Mouse (Mus musculus) forebrain, embryonic 14.5 days (tissue): ENCODE results near the gene Cbs. TPM values are rescaled to one million over a fixed set of nuclear protein-coding genes. Genes with fewer than 3 reads are reported as not detected.

Experiments used
- ATAC-seq: fragments of 200-750 bp; cut with Nextera tagmentation; 2 replicates; pipeline ENCODE4 v1.8.0; 2017; ENCODE audit warnings: mild to moderate bottlenecking, moderate library complexity
- DNase-seq: peaks from one replicate; pipeline ENCODE4 v3.0.0-alpha.2; 2015; ENCODE audit warnings: low spot score
- H3K27ac ChIP-seq: fragments of 300-500 bp; sonication (generic); 2 replicates; pipeline ENCODE4 v1.5.1; 2014; ENCODE audit warnings: low read depth, mild to moderate bottlenecking, control low read depth, low read length, moderate library complexity
- H3K27me3 ChIP-seq: fragments of 300-500 bp; sonication (generic); replicated peaks from 2 replicates; pipeline ENCODE4 v1.6.1; 2014; ENCODE audit warnings: low read length, control low read depth, mixed read lengths; ENCODE audit not compliant: control insufficient read depth, insufficient read depth
- H3K36me3 ChIP-seq: fragments of 300-500 bp; sonication (generic); 2 replicates; pipeline ENCODE4 v1.6.1; 2014; ENCODE audit warnings: low read length, control low read depth; ENCODE audit not compliant: control insufficient read depth, insufficient read depth
- H3K4me1 ChIP-seq: fragments of 300-500 bp; sonication (generic); 2 replicates; pipeline ENCODE4 v1.6.1; 2014; ENCODE audit warnings: antibody characterized with exemption, low read length, control low read depth; ENCODE audit not compliant: control insufficient read depth, insufficient read depth
- H3K4me2 ChIP-seq: fragments of 300-500 bp; sonication (generic); 2 replicates; pipeline ENCODE4 v1.6.1; 2014; ENCODE audit warnings: mild to moderate bottlenecking, control low read depth, low read length
- H3K4me3 ChIP-seq: fragments of 300-500 bp; sonication (generic); 2 replicates; pipeline ENCODE4 v1.5.1; 2014; ENCODE audit warnings: low read depth, low read length, control low read depth
- H3K9ac ChIP-seq: fragments of 300-500 bp; sonication (generic); 2 replicates; pipeline ENCODE4 v1.6.1; 2014; ENCODE audit warnings: mild to moderate bottlenecking, low read length, control low read depth, moderate library complexity
- H3K9me3 ChIP-seq: fragments of 300-500 bp; sonication (generic); replicated peaks from 2 replicates; pipeline ENCODE4 v1.6.1; 2016; ENCODE audit warnings: low read length, control low read depth, mixed read lengths; ENCODE audit not compliant: control insufficient read depth
- WGBS: fragments of 180-500 bp; shearing (Covaris S2); extraction: QIAGEN DNeasy Blood & Tissue Kit; methylation state at CpG from one replicate; pipeline ENCODE4 v1.1.7; 2014; 5-methylcytosine and 5-hydroxymethylcytosine counted together
- polyA plus RNA-seq: library from polyadenylated mRNA; unstranded; fragments of >200 nt; fragmentation: Nextera tagmentation; extraction: Ambion mirVana; gene quantifications from 2 replicates; pipeline ENCODE4 v1.2.1, GENCODE M21; 2014

Cbs gene
- 5.6 and 6.1 TPM in 2 replicates for polyA plus RNA-seq

GRCm38 (mm10) chr17:31636942-31637811, at the start of gene Cbs:
Gene Cbs, minus strand, starts transcription at chr17:31637238.
- DNase-seq (peak; percentile 72), ATAC-seq (peak; percentile 78)
- Histone ChIP-seq H3K36me3 (no peaks in the 10 kb centered on the region), H3K4me1 (peaks cover 26% of the 10 kb centered on the region), H3K27me3 (peaks cover 12% of the 10 kb centered on the region; the same call in 1 of the 2 replicates), H3K4me2 (peak within 1 kb of the TSS; percentile 96), H3K27ac (peak within 1 kb of the TSS; percentile 63), H3K9me3 (no peaks in the 10 kb centered on the region), H3K4me3 (peak within 1 kb of the TSS; percentile 43), H3K9ac (peak within 1 kb of the TSS; percentile 67)
- 2% methylated on average over 51 of the region's 61 CpGs for WGBS

- Histone ChIP-seq H3K4me2 (no peak overlapping the region), H3K4me3 (no peak overlapping the region), H3K4me1 (peaks cover 6% of the 10 kb centered on the region; the same call in 1 of the 2 replicates), H3K27ac (no peak overlapping the region), H3K27me3 (no peaks in the 10 kb centered on the region), H3K36me3 (no peaks in the 10 kb centered on the region), H3K9me3 (no peaks in the 10 kb centered on the region), H3K9ac (peak overlapping the region; percentile 13; the same call in 1 of the 2 replicates)
- DNase-seq, result peak; percentile 57
- peak; percentile 11; the same call in 1 of the 2 replicates for ATAC-seq
- 43% methylated on average over 3 of the region's 3 CpGs for WGBS
Measured at GRCm38 (mm10) chr17:31686225-31686564, 49.2 kb upstream of the Cbs start.

- DNase-seq (peak; percentile 96), ATAC-seq (peak; percentile 86)
- no peak overlapping the region for H3K4me3 ChIP-seq
- peaks cover 6% of the 10 kb centered on the region; the same call in 1 of the 2 replicates for H3K4me1 ChIP-seq
- peak overlapping the region; percentile 13; the same call in 1 of the 2 replicates for H3K9ac ChIP-seq
- H3K36me3 ChIP-seq, result no peaks in the 10 kb centered on the region
- H3K27me3 ChIP-seq, result no peaks in the 10 kb centered on the region
- H3K27ac ChIP-seq, result no peak overlapping the region
- 12% methylated on average over 17 of the region's 17 CpGs for WGBS
- no peaks in the 10 kb centered on the region for H3K9me3 ChIP-seq
- peak overlapping the region; percentile 16; the same call in 1 of the 2 replicates for H3K4me2 ChIP-seq
Measured at GRCm38 (mm10) chr17:31685514-31686224, 48.6 kb upstream of the Cbs start.

- ATAC-seq (no peak), DNase-seq (no peak)
- no peaks in the 10 kb centered on the region for H3K9me3 ChIP-seq
- H3K36me3 ChIP-seq, result no peaks in the 10 kb centered on the region
- H3K27me3 ChIP-seq, result no peaks in the 10 kb centered on the region
- 79% methylated on average over 2 of the region's 2 CpGs for WGBS
- H3K9ac ChIP-seq, result no peak overlapping the region
- no peak overlapping the region for H3K4me3 ChIP-seq
- H3K4me2 ChIP-seq, result no peak overlapping the region
- no peaks in the 10 kb centered on the region for H3K4me1 ChIP-seq
- no peak overlapping the region for H3K27ac ChIP-seq
Measured at GRCm38 (mm10) chr17:31680450-31680849, 43.4 kb upstream of the Cbs start.

- no peaks in the 10 kb centered on the region for H3K4me1 ChIP-seq
- H3K27me3 ChIP-seq, result no peaks in the 10 kb centered on the region
- H3K4me2 ChIP-seq, result no peak within 1 kb of the TSS
- no peak within 1 kb of the TSS for H3K9ac ChIP-seq
- DNase-seq, result no peak
- no peaks in the 10 kb centered on the region for H3K36me3 ChIP-seq
- no peaks in the 10 kb centered on the region for H3K9me3 ChIP-seq
- ATAC-seq, result no peak
- no peak within 1 kb of the TSS for H3K4me3 ChIP-seq
- no peak within 1 kb of the TSS for H3K27ac ChIP-seq
- WGBS, result 85% methylated on average over 8 of the region's 8 CpGs
Measured at GRCm38 (mm10) chr17:31677507-31677906, 40.5 kb upstream of the Cbs start, which contains the start of gene Cryaa. Gene Cryaa, plus strand, starts transcription at chr17:31677807.

- H3K4me2 ChIP-seq, result no peak overlapping the region
- H3K9ac ChIP-seq, result no peak overlapping the region
- H3K4me3 ChIP-seq, result no peak overlapping the region
- 88% methylated on average over 1 of the region's 1 CpGs for WGBS
- ATAC-seq (no peak), DNase-seq (no peak)
- H3K36me3 ChIP-seq, result no peaks in the 10 kb centered on the region
- H3K9me3 ChIP-seq, result no peaks in the 10 kb centered on the region
- H3K27ac ChIP-seq, result no peak overlapping the region
- H3K27me3 ChIP-seq, result no peaks in the 10 kb centered on the region
- H3K4me1 ChIP-seq, result no peaks in the 10 kb centered on the region
Measured at GRCm38 (mm10) chr17:31674426-31674825, 37.4 kb upstream of the Cbs start.

GRCm38 (mm10) chr17:31672279-31672678, 35.2 kb upstream of the Cbs start:
- no peak overlapping the region for H3K9ac ChIP-seq
- ATAC-seq (no peak), DNase-seq (no peak)
- no peaks in the 10 kb centered on the region for H3K36me3 ChIP-seq
- H3K4me1 ChIP-seq, result no peaks in the 10 kb centered on the region
- H3K9me3 ChIP-seq, result no peaks in the 10 kb centered on the region
- H3K4me2 ChIP-seq, result no peak overlapping the region
- H3K27ac ChIP-seq, result no peak overlapping the region
- H3K27me3 ChIP-seq, result no peaks in the 10 kb centered on the region
- H3K4me3 ChIP-seq, result no peak overlapping the region
- 94% methylated on average over 12 of the region's 12 CpGs for WGBS

GRCm38 (mm10) chr17:31671698-31672097, 34.7 kb upstream of the Cbs start:
- Histone ChIP-seq H3K27me3 (no peaks in the 10 kb centered on the region), H3K27ac (no peak overlapping the region), H3K4me2 (no peak overlapping the region), H3K4me3 (no peak overlapping the region), H3K9me3 (no peaks in the 10 kb centered on the region), H3K36me3 (no peaks in the 10 kb centered on the region), H3K9ac (no peak overlapping the region), H3K4me1 (no peaks in the 10 kb centered on the region)
- no peak for DNase-seq
- 64% methylated on average over 8 of the region's 8 CpGs for WGBS
- ATAC-seq, result no peak
